Mouse (Mus musculus) heart, adult 2 months (tissue): Measurements from ENCODE around the gene 4933415A04Rik.

Source experiments
- CTCF ChIP-seq: fragments of 200-600 bp; IDR thresholded peaks from 2 replicates; pipeline ENCODE4 v1.8.1; 2022; ENCODE audit warnings: antibody characterized with exemption, mild to moderate bottlenecking, moderate library complexity
- POLR2A ChIP-seq: fragments of 200-500 bp; IDR thresholded peaks from 2 replicates; pipeline ENCODE4 v1.6.1; 2011; ENCODE audit warnings: mild to moderate bottlenecking, low read depth, low read length, control low read depth; ENCODE audit not compliant: insufficient read depth

DNA sequence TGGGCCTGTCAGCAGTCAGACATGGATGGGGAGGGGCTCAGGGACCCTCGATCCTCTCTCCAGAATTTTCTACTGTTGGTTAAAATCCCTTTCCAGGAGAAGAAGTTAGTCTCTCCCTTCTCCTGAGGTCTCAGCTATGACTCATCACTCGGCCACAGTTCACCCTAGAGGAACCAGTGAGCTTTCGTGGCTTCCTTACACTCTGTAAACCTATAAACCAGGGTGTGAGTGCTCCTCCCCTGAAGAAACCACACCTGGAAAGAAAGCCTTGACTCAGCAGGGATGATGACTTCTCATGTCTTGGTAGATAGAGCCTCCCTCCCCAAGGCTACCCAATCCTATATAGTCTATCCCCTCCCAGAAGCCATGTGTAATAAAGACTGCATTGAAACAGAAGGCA lies 35.1 kb upstream of the 4933415A04Rik start:
- TF ChIP-seq CTCF: no peak
- TF ChIP-seq POLR2A: no peak
